Mouse (Mus musculus): ENCODE results near the gene Cd300lb. TPM values are rescaled to one million over a fixed set of nuclear protein-coding genes. Genes with fewer than 3 reads are reported as not detected.

Cd300lb gene
- total RNA-seq (2014; fragmentation: Nextera tagmentation) (not detected in 2 replicates), total RNA-seq (2017) (0.16 TPM in 1 of 2 replicates, not detected in the other), polyA plus RNA-seq (2012) (not detected in 2 replicates)

DNA sequence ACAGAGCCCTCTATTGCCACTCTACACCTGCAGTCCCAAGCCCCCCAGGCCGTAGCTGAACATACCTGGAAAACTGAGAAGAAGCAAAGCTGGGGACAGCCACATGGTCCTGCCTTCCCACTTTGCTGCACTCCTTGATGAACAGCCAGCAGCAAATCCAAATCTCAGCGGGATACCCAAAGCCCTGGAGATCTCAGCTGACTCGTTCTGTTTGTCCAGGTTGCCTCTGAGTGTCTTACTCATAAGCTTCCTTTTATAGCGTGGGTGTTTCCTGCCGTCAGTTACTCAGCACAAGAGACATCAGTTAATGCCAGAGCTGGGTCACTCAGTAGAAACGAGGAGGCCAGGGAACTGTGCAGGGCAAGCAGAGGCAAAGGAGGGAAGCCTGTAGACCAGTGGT lies at the start of gene Cd300lb:
TSS of gene Cd300lb (minus strand) at position 243 of the 400 bp plus-strand sequence.
- Histone ChIP-seq H3K9me3 (replicated peaks) (peaks cover 32% of the 10 kb centered on the region), H3K4me3 (ENCODE audit: low read depth, low read length) (no peak within 1 kb of the TSS), H3K36me3 (replicated peaks) (no peaks in the 10 kb centered on the region), H3K27me3 (ENCODE audit: insufficient read depth, low read length) (no peaks in the 10 kb centered on the region), H3K4me1 (ENCODE audit: insufficient read depth, low read depth, low read length) (no peaks in the 10 kb centered on the region)
- DNase-seq (ENCODE audit: low spot score) (no peak), ATAC-seq (ENCODE audit: extremely low read depth, insufficient number of reproducible peaks, low FRiP score, poor library complexity, severe bottlenecking) (no peak)
- no peak for TF ChIP-seq GATA1 (IDR thresholded peaks at IDR 0.05; ENCODE audit: borderline replicate concordance, low read length)
- TF ChIP-seq POLR2AphosphoS5 (IDR thresholded peaks at IDR 0.05; ENCODE audit: insufficient replicate concordance, low read depth, low read length) = no peak
- TF ChIP-seq TAL1 (conservative IDR thresholded peaks at IDR 0.05; ENCODE audit: low read depth, low read length) = no peak
- TF ChIP-seq GATA2 (IDR thresholded peaks at IDR 0.05; ENCODE audit: borderline replicate concordance, low read depth, low read length) = no peak
- TF ChIP-seq CTCF (IDR thresholded peaks at IDR 0.05; ENCODE audit: low read depth, low read length) = no peak

- TF ChIP-seq POLR2AphosphoS5 (IDR thresholded peaks at IDR 0.05; ENCODE audit: insufficient replicate concordance, low read depth, low read length) (no peak), TAL1 (conservative IDR thresholded peaks at IDR 0.05; ENCODE audit: low read depth, low read length) (no peak), GATA2 (IDR thresholded peaks at IDR 0.05; ENCODE audit: borderline replicate concordance, low read depth, low read length) (no peak), GATA1 (IDR thresholded peaks at IDR 0.05; ENCODE audit: borderline replicate concordance, low read length) (no peak), CTCF (IDR thresholded peaks at IDR 0.05; ENCODE audit: low read depth, low read length) (no peak)
- Histone ChIP-seq H3K36me3 (replicated peaks) (no peaks in the 10 kb centered on the region), H3K4me1 (ENCODE audit: insufficient read depth, low read depth, low read length) (no peaks in the 10 kb centered on the region), H3K27me3 (ENCODE audit: insufficient read depth, low read length) (no peaks in the 10 kb centered on the region), H3K9me3 (replicated peaks) (peaks cover 5% of the 10 kb centered on the region; the same call in 1 of the 2 replicates), H3K4me3 (ENCODE audit: low read depth, low read length) (no peak overlapping the region)
- no peak for ATAC-seq (ENCODE audit: extremely low read depth, insufficient number of reproducible peaks, low FRiP score, poor library complexity, severe bottlenecking)
- DNase-seq (ENCODE audit: low spot score) = no peak
Measured at GRCm38 (mm10) chr11:114981866-114982265, 47.7 kb upstream of the Cd300lb start.

GRCm38 (mm10) chr11:114972726-114973125 lies 38.5 kb upstream of the Cd300lb start:
- ATAC-seq (ENCODE audit: extremely low read depth, insufficient number of reproducible peaks, low FRiP score, poor library complexity, severe bottlenecking) (no peak), DNase-seq (ENCODE audit: low spot score) (no peak)
- no peak for TF ChIP-seq TAL1 (conservative IDR thresholded peaks at IDR 0.05; ENCODE audit: low read depth, low read length)
- TF ChIP-seq POLR2AphosphoS5 (IDR thresholded peaks at IDR 0.05; ENCODE audit: insufficient replicate concordance, low read depth, low read length) = no peak
- no peak for TF ChIP-seq CTCF (IDR thresholded peaks at IDR 0.05; ENCODE audit: low read depth, low read length)
- TF ChIP-seq GATA2 (IDR thresholded peaks at IDR 0.05; ENCODE audit: borderline replicate concordance, low read depth, low read length) = no peak
- TF ChIP-seq GATA1 (IDR thresholded peaks at IDR 0.05; ENCODE audit: borderline replicate concordance, low read length) = no peak

GRCm38 (mm10) chr11:114968752-114969207 lies 34.6 kb upstream of the Cd300lb start, which contains the start of gene Cd300c:
TSS of gene Cd300c (minus strand) at chr11:114969157.
- peaks cover 8% of the 10 kb centered on the region for H3K9me3 ChIP-seq (replicated peaks)
- no peak within 1 kb of the TSS for H3K4me3 ChIP-seq (ENCODE audit: low read depth, low read length)
- H3K27me3 ChIP-seq (ENCODE audit: insufficient read depth, low read length) = no peaks in the 10 kb centered on the region
- no peak for DNase-seq (ENCODE audit: low spot score)
- no peaks in the 10 kb centered on the region for H3K36me3 ChIP-seq (replicated peaks)
- no peaks in the 10 kb centered on the region for H3K4me1 ChIP-seq (ENCODE audit: insufficient read depth, low read depth, low read length)
- TF ChIP-seq GATA1 (IDR thresholded peaks at IDR 0.05; ENCODE audit: borderline replicate concordance, low read length) = no peak
- TF ChIP-seq POLR2AphosphoS5 (IDR thresholded peaks at IDR 0.05; ENCODE audit: insufficient replicate concordance, low read depth, low read length) = no peak
- TF ChIP-seq TAL1 (conservative IDR thresholded peaks at IDR 0.05; ENCODE audit: low read depth, low read length) = no peak
- ATAC-seq (ENCODE audit: extremely low read depth, insufficient number of reproducible peaks, low FRiP score, poor library complexity, severe bottlenecking) = no peak

More at GRCm38 (mm10) chr11:114972726-114973125, 38.5 kb upstream of the Cd300lb start:
- Histone ChIP-seq H3K9me3 (replicated peaks) (no peaks in the 10 kb centered on the region), H3K4me1 (ENCODE audit: insufficient read depth, low read depth, low read length) (no peaks in the 10 kb centered on the region), H3K36me3 (replicated peaks) (no peaks in the 10 kb centered on the region), H3K4me3 (ENCODE audit: low read depth, low read length) (no peak overlapping the region), H3K27me3 (ENCODE audit: insufficient read depth, low read length) (no peaks in the 10 kb centered on the region)

- Histone ChIP-seq H3K9me3 (replicated peaks) (peaks cover 22% of the 10 kb centered on the region), H3K36me3 (replicated peaks) (no peaks in the 10 kb centered on the region), H3K27me3 (ENCODE audit: insufficient read depth, low read length) (no peaks in the 10 kb centered on the region), H3K4me1 (ENCODE audit: insufficient read depth, low read depth, low read length) (no peaks in the 10 kb centered on the region), H3K4me3 (ENCODE audit: low read depth, low read length) (no peak overlapping the region)
- TF ChIP-seq TAL1 (conservative IDR thresholded peaks at IDR 0.05; ENCODE audit: low read depth, low read length) = no peak
- no peak for TF ChIP-seq CTCF (IDR thresholded peaks at IDR 0.05; ENCODE audit: low read depth, low read length)
- TF ChIP-seq POLR2AphosphoS5 (IDR thresholded peaks at IDR 0.05; ENCODE audit: insufficient replicate concordance, low read depth, low read length) = no peak
- no peak for TF ChIP-seq GATA2 (IDR thresholded peaks at IDR 0.05; ENCODE audit: borderline replicate concordance, low read depth, low read length)
- TF ChIP-seq GATA1 (IDR thresholded peaks at IDR 0.05; ENCODE audit: borderline replicate concordance, low read length) = no peak
- DNase-seq (ENCODE audit: low spot score) (no peak), ATAC-seq (ENCODE audit: extremely low read depth, insufficient number of reproducible peaks, low FRiP score, poor library complexity, severe bottlenecking) (no peak)
Measured at GRCm38 (mm10) chr11:114965182-114965828, 31.1 kb upstream of the Cd300lb start.

DNA sequence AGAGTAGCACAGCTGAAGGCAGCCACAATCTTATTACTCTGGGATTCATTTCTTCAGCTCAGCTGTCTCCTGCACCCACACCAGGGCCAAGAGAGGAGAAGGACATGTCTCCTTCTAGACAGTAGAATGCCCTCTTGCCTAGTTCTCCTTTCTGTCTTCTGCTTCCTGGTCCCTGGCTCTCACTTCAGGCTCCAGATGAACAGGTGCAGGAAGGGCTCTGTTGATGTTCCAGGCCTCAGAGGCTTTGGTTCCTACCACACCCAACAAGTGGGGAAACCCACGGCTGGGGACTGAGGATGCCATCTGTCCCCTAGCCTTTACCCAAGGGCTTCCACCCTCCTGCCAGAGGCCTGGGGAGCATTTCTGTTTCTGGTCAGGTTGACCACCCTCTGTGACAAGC lies 26.2 kb upstream of the Cd300lb start:
- Histone ChIP-seq H3K4me3 (ENCODE audit: low read depth, low read length) (no peak overlapping the region), H3K27me3 (ENCODE audit: insufficient read depth, low read length) (no peaks in the 10 kb centered on the region), H3K9me3 (replicated peaks) (peaks cover 35% of the 10 kb centered on the region), H3K36me3 (replicated peaks) (no peaks in the 10 kb centered on the region), H3K4me1 (ENCODE audit: insufficient read depth, low read depth, low read length) (no peaks in the 10 kb centered on the region)
- ATAC-seq (ENCODE audit: extremely low read depth, insufficient number of reproducible peaks, low FRiP score, poor library complexity, severe bottlenecking) = no peak
- TF ChIP-seq GATA2 (IDR thresholded peaks at IDR 0.05; ENCODE audit: borderline replicate concordance, low read depth, low read length) (no peak), CTCF (IDR thresholded peaks at IDR 0.05; ENCODE audit: low read depth, low read length) (no peak), POLR2AphosphoS5 (IDR thresholded peaks at IDR 0.05; ENCODE audit: insufficient replicate concordance, low read depth, low read length) (no peak), GATA1 (IDR thresholded peaks at IDR 0.05; ENCODE audit: borderline replicate concordance, low read length) (no peak), TAL1 (conservative IDR thresholded peaks at IDR 0.05; ENCODE audit: low read depth, low read length) (no peak)
- no peak for DNase-seq (ENCODE audit: low spot score)
